Mouse (Mus musculus) heart, embryonic 11.5 days (tissue): ENCODE data around the gene Cdc73. TPM values are rescaled to one million over a fixed set of nuclear protein-coding genes. Genes with fewer than 3 reads are reported as not detected.
"Not testable (repeated sequence)": the region's sequence is repeated elsewhere in the genome, so short reads cannot be mapped to it uniquely, and the experiment has no call there.

Source experiments
- ATAC-seq: fragments of 200-750 bp; cut with Nextera tagmentation; replicated peaks from 2 replicates; pipeline ENCODE4 v1.8.0; 2017; ENCODE audit warnings: moderate library complexity; ENCODE audit not compliant: insufficient number of reproducible peaks, low FRiP score, low TSS enrichment
- H3K27ac ChIP-seq: fragments of 300-500 bp; sonication (generic); 2 replicates; pipeline ENCODE4 v1.5.1; 2014; ENCODE audit warnings: mild to moderate bottlenecking, low read depth, low read length
- H3K27me3 ChIP-seq: fragments of 300-500 bp; sonication (generic); 2 replicates; pipeline ENCODE4 v1.6.1; 2014; ENCODE audit warnings: mild to moderate bottlenecking, low read length, mixed read lengths; ENCODE audit not compliant: control insufficient read depth, insufficient read depth
- H3K36me3 ChIP-seq: fragments of 300-500 bp; sonication (generic); 2 replicates; pipeline ENCODE4 v1.6.1; 2014; ENCODE audit warnings: mild to moderate bottlenecking, low read length, moderate library complexity, mixed read lengths; ENCODE audit not compliant: control insufficient read depth, insufficient read depth
- H3K4me1 ChIP-seq: fragments of 300-500 bp; sonication (generic); 2 replicates; pipeline ENCODE4 v1.6.1; 2014; ENCODE audit warnings: low read length; ENCODE audit not compliant: control insufficient read depth, insufficient read depth
- H3K4me2 ChIP-seq: fragments of 300-500 bp; sonication (generic); 2 replicates; pipeline ENCODE4 v1.6.1; 2014; ENCODE audit warnings: mild to moderate bottlenecking, moderate library complexity
- H3K4me3 ChIP-seq: fragments of 300-500 bp; sonication (generic); 2 replicates; pipeline ENCODE4 v1.5.1; 2014; ENCODE audit warnings: low read depth, low read length
- H3K9ac ChIP-seq: fragments of 300-500 bp; sonication (generic); 2 replicates; pipeline ENCODE4 v1.6.1; 2014; ENCODE audit warnings: mild to moderate bottlenecking, low read depth, low read length, moderate library complexity
- H3K9me3 ChIP-seq: fragments of 300-500 bp; sonication (generic); replicated peaks from 2 replicates; pipeline ENCODE4 v1.6.1; 2016; ENCODE audit warnings: low read length; ENCODE audit not compliant: control insufficient read depth
- WGBS: fragments of 180-500 bp; shearing (Covaris S2); extraction: QIAGEN DNeasy Blood & Tissue Kit; methylation state at CpG from one replicate; pipeline ENCODE4 v1.1.7; 2014; ENCODE audit not compliant: insufficient replicate concordance; 5-methylcytosine and 5-hydroxymethylcytosine counted together
- polyA plus RNA-seq: library from polyadenylated mRNA; unstranded; fragments of >200 nt; fragmentation: Nextera tagmentation; extraction: Ambion mirVana; gene quantifications from 2 replicates; pipeline ENCODE4 v1.2.1, GENCODE M21; 2014

The Cdc73 gene
- polyA plus RNA-seq, 1 experiment from 2014 or later, result 19.4 TPM

- Histone ChIP-seq H3K27ac (no peak overlapping the region), H3K4me1 (no peaks in the 10 kb centered on the region), H3K9me3 (no peaks in the 10 kb centered on the region), H3K4me2 (no peak overlapping the region), H3K27me3 (no peaks in the 10 kb centered on the region), H3K4me3 (no peak overlapping the region), H3K9ac (no peak overlapping the region), H3K36me3 (no peaks in the 10 kb centered on the region)
- no peak for ATAC-seq
- WGBS, result 60% methylated on average over 4 of the region's 4 CpGs
Measured at GRCm38 (mm10) chr1:143731691-143732090, 29.0 kb upstream of the Cdc73 start.

- WGBS, result 71% methylated on average over 2 of the region's 2 CpGs
- no peak for ATAC-seq
Measured at GRCm38 (mm10) chr1:143730899-143731298, 28.2 kb upstream of the Cdc73 start.

GRCm38 (mm10) chr1:143727701-143728445 is 25.2 kb upstream of the Cdc73 start:
- Histone ChIP-seq H3K9ac (no peak overlapping the region), H3K9me3 (no peaks in the 10 kb centered on the region), H3K27me3 (no peaks in the 10 kb centered on the region), H3K27ac (no peak overlapping the region), H3K4me3 (no peak overlapping the region), H3K36me3 (no peaks in the 10 kb centered on the region), H3K4me2 (no peak overlapping the region), H3K4me1 (no peaks in the 10 kb centered on the region)
- ATAC-seq, result no peak
- 67% methylated on average over 9 of the region's 9 CpGs for WGBS

More at GRCm38 (mm10) chr1:143730899-143731298, 28.2 kb upstream of the Cdc73 start:
- no peaks in the 10 kb centered on the region for H3K4me1 ChIP-seq
- H3K9me3 ChIP-seq, result no peaks in the 10 kb centered on the region
- H3K4me2 ChIP-seq, result no peak overlapping the region
- H3K27ac ChIP-seq, result no peak overlapping the region
- no peak overlapping the region for H3K4me3 ChIP-seq
- H3K27me3 ChIP-seq, result no peaks in the 10 kb centered on the region
- H3K36me3 ChIP-seq, result no peaks in the 10 kb centered on the region
- H3K9ac ChIP-seq, result no peak overlapping the region

GRCm38 (mm10) chr1:143724456-143725064 is 21.9 kb upstream of the Cdc73 start:
- Histone ChIP-seq H3K36me3 (no peaks in the 10 kb centered on the region), H3K4me2 (no peak overlapping the region), H3K27ac (no peak overlapping the region), H3K4me1 (no peaks in the 10 kb centered on the region), H3K9me3 (no peaks in the 10 kb centered on the region), H3K27me3 (no peaks in the 10 kb centered on the region), H3K9ac (no peak overlapping the region), H3K4me3 (no peak overlapping the region)
- no peak for ATAC-seq
- WGBS, result 54% methylated on average over 5 of the region's 5 CpGs

GRCm38 (mm10) chr1:143716038-143716437 is 13.3 kb upstream of the Cdc73 start, which contains the start of gene Glrx2:
TSS of gene Glrx2 (plus strand) at chr1:143716338.
- H3K9ac ChIP-seq, H3K4me3 ChIP-seq, ATAC-seq, H3K4me1 ChIP-seq, H3K9me3 ChIP-seq, H3K27me3 ChIP-seq, H3K36me3 ChIP-seq, H3K4me2 ChIP-seq, H3K27ac ChIP-seq: not testable (repeated sequence)
- WGBS, result no CpG with 5 or more reads among the region's 2 CpGs

- Histone ChIP-seq H3K9me3 (no peaks in the 10 kb centered on the region), H3K27ac (no peak overlapping the region), H3K36me3 (no peaks in the 10 kb centered on the region), H3K4me2 (no peak overlapping the region), H3K4me1 (peaks cover 4% of the 10 kb centered on the region; the same call in 1 of the 2 replicates), H3K9ac (no peak overlapping the region), H3K4me3 (no peak overlapping the region), H3K27me3 (no peaks in the 10 kb centered on the region)
- ATAC-seq, result no peak
- whole genome bisulfite sequencing, result 23% methylated on average over 5 of the region's 5 CpGs
Measured at GRCm38 (mm10) chr1:143710627-143710976, 7.9 kb upstream of the Cdc73 start.

- Histone ChIP-seq H3K9ac (no peak overlapping the region), H3K27me3 (no peaks in the 10 kb centered on the region), H3K36me3 (no peaks in the 10 kb centered on the region), H3K4me2 (no peak overlapping the region), H3K4me3 (no peak overlapping the region), H3K27ac (no peak overlapping the region), H3K9me3 (no peaks in the 10 kb centered on the region), H3K4me1 (peaks cover 4% of the 10 kb centered on the region; the same call in 1 of the 2 replicates)
- ATAC-seq, result no peak
- WGBS, result 69% methylated on average over 7 of the region's 7 CpGs
Measured at GRCm38 (mm10) chr1:143709966-143710626, 7.4 kb upstream of the Cdc73 start.

- H3K36me3 ChIP-seq, result no peaks in the 10 kb centered on the region
- H3K9me3 ChIP-seq, result no peaks in the 10 kb centered on the region
- no peak overlapping the region for H3K4me3 ChIP-seq
- H3K4me1 ChIP-seq, result peaks cover 4% of the 10 kb centered on the region; the same call in 1 of the 2 replicates
- no peak overlapping the region for H3K27ac ChIP-seq
- no peaks in the 10 kb centered on the region for H3K27me3 ChIP-seq
- H3K4me2 ChIP-seq, result no peak overlapping the region
- ATAC-seq, result no peak
- no peak overlapping the region for H3K9ac ChIP-seq
- 74% methylated on average over 6 of the region's 6 CpGs for WGBS
Measured at GRCm38 (mm10) chr1:143708361-143708760, 5.7 kb upstream of the Cdc73 start.
